Comparison of ENCODE assay signal across 20 mouse cellular contexts in the genomic region with DNA sequence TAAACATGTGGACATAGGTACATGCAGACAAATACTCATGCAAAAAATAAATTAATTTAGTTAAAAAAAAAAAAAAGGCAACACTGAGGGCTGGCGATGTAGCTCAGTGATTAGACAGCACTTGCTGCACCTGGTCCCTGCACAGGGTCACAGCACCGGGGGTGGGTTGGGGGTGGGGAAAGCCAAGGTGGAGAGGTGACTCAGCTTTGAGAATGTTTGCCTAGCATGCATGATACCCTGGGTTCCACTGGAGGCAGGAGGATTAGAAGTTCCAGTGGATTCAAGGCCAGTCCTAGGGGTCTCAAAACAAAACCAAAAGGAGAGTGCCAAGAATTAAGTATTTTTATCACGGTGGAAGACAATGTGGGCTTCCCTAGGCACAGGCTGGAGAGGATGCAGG. TPM values are rescaled to one million over a fixed set of nuclear protein-coding genes. Genes with fewer than 3 reads are reported as not detected.
"Had no signal": no experiment of that assay in that cellular context is flagged by ENCODE, and none has a peak within 500 bp of the region (broad histone marks: within the 10 kb centered on the region; RNA-seq: fewer than 3 reads in every experiment).

No protein-coding gene starts in this region.

- ATAC-seq: midbrain, embryonic 13.5 days; midbrain, embryonic 15.5 days had no signal

- H3K9ac ChIP-seq: lung, embryonic 14.5 days; midbrain, embryonic 13.5 days; midbrain, embryonic 15.5 days; neural tube, embryonic 13.5 days; neural tube, embryonic 15.5 days; stomach, embryonic 15.5 days had no signal

- DNase-seq: lung, adult 18-20 months; lung, embryonic 14.5 days; lung, postnatal 10 days; lung, postnatal 4 days; retina, postnatal 1 day; right cerebral cortex, adult 18-20 months; right cerebral cortex, postnatal 14 days; thymus, adult 2 months; thymus, postnatal 25 days; thymus, postnatal 4 days had no signal

- H3K36me3 ChIP-seq: midbrain, embryonic 10.5 days; midbrain, embryonic 13.5 days; midbrain, embryonic 15.5 days; neural tube, embryonic 13.5 days; neural tube, embryonic 15.5 days; stomach, embryonic 15.5 days had no signal

- H3K4me3 ChIP-seq: midbrain, embryonic 10.5 days; midbrain, embryonic 13.5 days; midbrain, embryonic 15.5 days; myocyte; neural tube, embryonic 13.5 days; neural tube, embryonic 15.5 days; stomach, embryonic 15.5 days had no signal

- H3K27ac ChIP-seq: midbrain, embryonic 10.5 days; midbrain, embryonic 13.5 days; midbrain, embryonic 15.5 days; neural tube, embryonic 13.5 days; neural tube, embryonic 15.5 days; stomach, embryonic 15.5 days; stomach, postnatal 0 days had no signal

- H3K27me3 ChIP-seq: midbrain, embryonic 15.5 days; neural tube, embryonic 13.5 days; neural tube, embryonic 15.5 days; stomach, embryonic 15.5 days had no signal

- H3K4me1 ChIP-seq: midbrain, embryonic 15.5 days; neural tube, embryonic 13.5 days; neural tube, embryonic 15.5 days; stomach, embryonic 15.5 days had no signal

- H3K9me3 ChIP-seq: midbrain, embryonic 10.5 days; midbrain, embryonic 13.5 days; midbrain, embryonic 15.5 days; neural tube, embryonic 13.5 days; neural tube, embryonic 15.5 days; stomach, embryonic 15.5 days had no signal

- H3K4me2 ChIP-seq: lung, embryonic 14.5 days; midbrain, embryonic 13.5 days; midbrain, embryonic 15.5 days; neural tube, embryonic 13.5 days; neural tube, embryonic 15.5 days; stomach, embryonic 15.5 days had no signal

RNA-seq across cellular contexts. Expression of a gene that starts 46.3 kb away (rescaled TPM):
- total RNA-seq: megakaryocyte-erythroid progenitor cell, adult 5-6 weeks had no signal
- polyA plus RNA-seq: liver, embryonic 16.5 days; myocyte had no signal
